Mouse (Mus musculus) cerebellum, adult (tissue): Measurements from ENCODE around the gene Fuk.
"Not testable (repeated sequence)": the region's sequence is repeated elsewhere in the genome, so short reads cannot be mapped to it uniquely, and the experiment has no call there.

Experiments
- ATAC-seq: cut with Nextera tagmentation; 2 replicates; pipeline ENCODE4 v1.9.2; 2017; ENCODE audit warnings: mild to moderate bottlenecking, moderate library complexity, mixed read lengths; ENCODE audit not compliant: insufficient number of reproducible peaks, low FRiP score, low TSS enrichment

Fuk gene

GRCm38 (mm10) chr8:110887551-110887950, 14.7 kb downstream of the Fuk start:
- ATAC-seq = no peak

GRCm38 (mm10) chr8:110886634-110887033, 15.7 kb downstream of the Fuk start:
- ATAC-seq = no peak

- ATAC-seq = peak; percentile 36; the same call in 1 of the 2 replicates
These were observed 18.5 kb downstream of the Fuk start for GRCm38 (mm10) chr8:110883824-110884223.

- peak; percentile 65 for ATAC-seq
These were observed 20.5 kb downstream of the Fuk start for GRCm38 (mm10) chr8:110881741-110882310.

- ATAC-seq = no peak
These were observed 24.4 kb downstream of the Fuk start for GRCm38 (mm10) chr8:110877862-110878261.

GRCm38 (mm10) chr8:110870501-110870900, 31.8 kb downstream of the Fuk start:
- ATAC-seq = no peak

GRCm38 (mm10) chr8:110861347-110862025, 40.8 kb downstream of the Fuk start:
- ATAC-seq = not testable (repeated sequence)

- ATAC-seq = no peak
These were observed 42.4 kb downstream of the Fuk start for GRCm38 (mm10) chr8:110859651-110860501.

- no peak for ATAC-seq
These were observed 45.4 kb downstream of the Fuk start for GRCm38 (mm10) chr8:110856760-110857461.

- ATAC-seq = not testable (repeated sequence)
These were observed 46.2 kb downstream of the Fuk start for GRCm38 (mm10) chr8:110856073-110856472.

- no peak for ATAC-seq
These were observed 51.1 kb downstream of the Fuk start for GRCm38 (mm10) chr8:110851186-110851585.

GRCm38 (mm10) chr8:110847645-110848495, 54.4 kb downstream of the Fuk start:
- ATAC-seq = no peak

- ATAC-seq = no peak
These were observed 55.1 kb downstream of the Fuk start for GRCm38 (mm10) chr8:110847171-110847549.

- ATAC-seq = peak; percentile 84; the same call in 1 of the 2 replicates
These were observed 55.7 kb downstream of the Fuk start, which contains the start of the genes Cog4 and Sf3b3 for GRCm38 (mm10) chr8:110846405-110847170. Gene Cog4 (plus strand): TSS chr8:110846600. Gene Sf3b3 (minus strand): TSS chr8:110846787.

GRCm38 (mm10) chr8:110845821-110846404, 56.4 kb downstream of the Fuk start:
- ATAC-seq = no peak

GRCm38 (mm10) chr8:110844941-110845340, 57.3 kb downstream of the Fuk start:
- ATAC-seq = no peak

- no peak for ATAC-seq
These were observed 59.1 kb downstream of the Fuk start for GRCm38 (mm10) chr8:110843207-110843606.

GRCm38 (mm10) chr8:110842012-110842574, 60.2 kb downstream of the Fuk start:
- ATAC-seq = no peak
